Mouse (Mus musculus): ENCODE results near the gene Vmn1r170. TPM values are rescaled to one million over a fixed set of nuclear protein-coding genes. Genes with fewer than 3 reads are reported as not detected.

Vmn1r170 gene
- not detected in 2 replicates for polyA plus RNA-seq (2012; rRNA removed; ENCODE audit: low replicate concordance)

DNA sequence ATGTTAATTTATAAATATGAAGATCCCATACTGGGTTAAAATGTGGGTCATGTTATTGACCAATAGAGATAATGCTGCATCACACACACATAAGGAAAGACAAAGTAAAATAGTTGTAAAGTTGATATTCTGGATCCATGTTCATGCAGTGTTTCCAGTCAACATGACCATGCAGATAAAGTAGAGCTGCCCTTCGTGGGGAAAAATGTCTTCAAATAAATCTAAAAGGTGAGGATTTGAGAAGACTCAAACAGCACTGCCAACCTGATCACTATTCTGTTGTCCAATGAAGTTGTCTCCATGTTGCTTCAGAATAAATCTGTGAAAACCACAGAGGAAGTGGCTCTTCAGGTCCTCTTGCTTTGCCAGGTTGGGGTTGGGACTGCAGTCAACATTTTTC, at the start of gene Vmn1r170:
TSS of gene Vmn1r170 (plus strand) at position 301 of the 400 bp plus-strand sequence.

DNA sequence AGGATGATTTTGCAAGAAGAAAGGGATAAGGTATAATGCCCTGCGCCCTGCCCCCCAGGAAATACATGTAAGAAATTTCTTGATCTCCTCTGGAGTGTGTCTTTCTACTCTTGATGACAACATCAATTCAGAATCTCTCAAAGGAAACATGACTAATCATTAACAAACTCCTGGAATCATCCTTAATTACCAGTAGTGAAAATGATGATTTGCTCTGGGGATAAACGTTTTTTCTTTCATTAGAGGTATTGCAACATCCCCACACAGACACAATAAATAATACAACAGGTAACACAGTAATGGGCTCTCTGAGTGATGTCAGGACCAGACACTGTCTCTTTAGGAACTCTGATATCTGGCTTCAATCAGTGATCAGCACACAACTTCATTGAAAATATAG, 30.7 kb upstream of the Vmn1r170 start, which contains the start of gene Vmn1r169:
TSS of gene Vmn1r169 (plus strand) at position 301 of the 400 bp plus-strand sequence.

DNA sequence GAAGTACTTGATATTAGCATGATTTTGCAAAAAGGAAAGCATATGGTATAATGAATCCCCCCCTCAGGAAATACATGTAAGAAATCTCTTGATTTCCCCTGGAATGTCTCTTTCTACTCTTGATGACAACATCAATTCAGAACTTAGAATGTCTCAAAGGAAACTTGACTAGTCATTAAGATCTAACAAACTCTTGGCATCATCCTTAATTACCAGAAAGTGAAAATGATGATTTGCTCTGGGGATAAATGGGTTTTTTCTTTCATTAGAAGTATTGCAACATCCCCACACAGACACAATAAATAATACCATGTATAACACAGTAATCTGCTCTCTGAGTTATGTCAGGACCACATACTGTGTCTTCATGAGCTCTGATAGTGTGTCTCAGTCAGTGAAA, 24.4 kb downstream of the Vmn1r170 start, which contains the start of gene Vmn1r171:
TSS of gene Vmn1r171 (plus strand) at position 301 of the 400 bp plus-strand sequence.

Other genes starting within 250 kb of the Vmn1r170 start
- not detected in 2 replicates for gene Nlrp5, start 220.3 kb upstream of the Vmn1r170 start, polyA plus RNA-seq (2012; rRNA removed; ENCODE audit: low replicate concordance)
- gene Vmn1r167, start 99.0 kb upstream of the Vmn1r170 start, polyA plus RNA-seq (2012; rRNA removed; ENCODE audit: low replicate concordance), result not detected in 2 replicates
- not detected in 2 replicates for gene Vmn1r168, start 66.4 kb upstream of the Vmn1r170 start, polyA plus RNA-seq (2012; rRNA removed; ENCODE audit: low replicate concordance)
- gene Vmn1r169, start 30.6 kb upstream of the Vmn1r170 start, polyA plus RNA-seq (2012; rRNA removed; ENCODE audit: low replicate concordance), result not detected in 2 replicates
- gene Vmn1r171, start 24.5 kb downstream of the Vmn1r170 start, polyA plus RNA-seq (2012; rRNA removed; ENCODE audit: low replicate concordance), result not detected in 2 replicates
- gene Vmn1r172, start 52.1 kb downstream of the Vmn1r170 start, polyA plus RNA-seq (2012; rRNA removed; ENCODE audit: low replicate concordance), result not detected in 2 replicates
- gene Vmn1r173, start 94.5 kb downstream of the Vmn1r170 start, polyA plus RNA-seq (2012; rRNA removed; ENCODE audit: low replicate concordance), result not detected in 2 replicates
- not detected in 2 replicates for gene Vmn1r174, start 146.1 kb downstream of the Vmn1r170 start, polyA plus RNA-seq (2012; rRNA removed; ENCODE audit: low replicate concordance)
- gene Vmn1r175, start 204.5 kb downstream of the Vmn1r170 start, polyA plus RNA-seq (2012; rRNA removed; ENCODE audit: low replicate concordance), result not detected in 2 replicates
- not detected in 2 replicates for gene Vmn1r176, start 231.2 kb downstream of the Vmn1r170 start, polyA plus RNA-seq (2012; rRNA removed; ENCODE audit: low replicate concordance)